Mouse (Mus musculus) spleen, adult 2 months (tissue): ENCODE data around the gene Rab11a. TPM values are rescaled to one million over a fixed set of nuclear protein-coding genes. Genes with fewer than 3 reads are reported as not detected.
A peak's percentile ranks its signal among the peaks of the same experiment; 100 is the strongest.

Experiments
- DNase-seq, 2 experiments: peaks; one replicate each; pipeline versions ENCODE4 v3.0.0 to v3.0.0-alpha.2; 2012 to 2021; ENCODE audit warnings: low spot score in 2 of 2, low read depth in 1 of 2
- H3K27ac ChIP-seq: fragments of 200-500 bp; 2 replicates; pipeline ENCODE4 v1.5.1; 2012; ENCODE audit warnings: low read length, inconsistent platforms; ENCODE audit not compliant: insufficient read depth
- H3K27me3 ChIP-seq: fragments of 200-500 bp; 2 replicates; pipeline ENCODE4 v1.6.1; 2012; ENCODE audit warnings: mild to moderate bottlenecking, moderate library complexity, low read length, inconsistent platforms; ENCODE audit not compliant: control insufficient read depth, insufficient read depth
- H3K36me3 ChIP-seq: fragments of 200-500 bp; 2 replicates; pipeline ENCODE4 v1.6.1; 2012; ENCODE audit warnings: mild to moderate bottlenecking, low read length, inconsistent platforms; ENCODE audit not compliant: control insufficient read depth, insufficient read depth
- H3K4me1 ChIP-seq: fragments of 200-500 bp; 2 replicates; pipeline ENCODE4 v1.6.1; 2011; ENCODE audit warnings: inconsistent platforms; ENCODE audit not compliant: control insufficient read depth, insufficient read depth, insufficient read length
- H3K4me3 ChIP-seq: fragments of 200-500 bp; 2 replicates; pipeline ENCODE4 v1.5.1; 2011; ENCODE audit warnings: mild to moderate bottlenecking, inconsistent platforms; ENCODE audit not compliant: insufficient read depth, insufficient read length; ENCODE audit errors: extremely low read depth
- CTCF ChIP-seq: fragments of 200-500 bp; IDR thresholded peaks from 2 replicates; pipeline ENCODE4 v1.5.1; 2011; ENCODE audit warnings: mild to moderate bottlenecking, inconsistent platforms; ENCODE audit not compliant: insufficient read depth, insufficient read length, insufficient replicate concordance; ENCODE audit errors: extremely low read depth
- POLR2A ChIP-seq: fragments of 200-500 bp; IDR thresholded peaks from 2 replicates; pipeline ENCODE4 v1.6.1; 2011; ENCODE audit warnings: low read depth, low read length, inconsistent platforms
- WGBS: fragments of 180-500 bp; shearing (Covaris S2); methylation state at CpG from one replicate; pipeline ENCODE4 v1.1.7; 2018; 5-methylcytosine and 5-hydroxymethylcytosine counted together
- polyA plus RNA-seq: library from polyadenylated mRNA; depleted of rRNA; stranded (reverse); fragments of >200 nt; gene quantifications from 2 replicates; pipeline ENCODE4 v1.2.3, GENCODE M21; 2012

The Rab11a gene
- polyA plus RNA-seq, 1 experiment: 38.4 TPM

- WGBS: 92% methylated on average over 6 of the region's 6 CpGs
- no peak overlapping the region for H3K27ac ChIP-seq
- no peak for TF ChIP-seq CTCF
- no peak for TF ChIP-seq POLR2A
- no peak overlapping the region for H3K4me3 ChIP-seq
- no peaks in the 10 kb centered on the region for H3K36me3 ChIP-seq
- DNase-seq: no peak
- H3K4me1 ChIP-seq: no peaks in the 10 kb centered on the region
- no peaks in the 10 kb centered on the region for H3K27me3 ChIP-seq
These were observed 32.4 kb upstream of the Rab11a start for GRCm38 (mm10) chr9:64769911-64770310.

- H3K27ac ChIP-seq: no peak overlapping the region
- H3K4me3 ChIP-seq: no peak overlapping the region
- no peaks in the 10 kb centered on the region for H3K4me1 ChIP-seq
- no peaks in the 10 kb centered on the region for H3K27me3 ChIP-seq
- peak; percentile 10; the same call in 1 of the 2 replicates for TF ChIP-seq CTCF
- no peak for TF ChIP-seq POLR2A
- H3K36me3 ChIP-seq: no peaks in the 10 kb centered on the region
- DNase-seq: peak in 1 of 2 experiments; percentile 13
- 67% methylated on average over 9 of the region's 9 CpGs for WGBS
These were observed 31.6 kb upstream of the Rab11a start for GRCm38 (mm10) chr9:64769066-64769695.

GRCm38 (mm10) chr9:64767796-64768195, 30.2 kb upstream of the Rab11a start:
- no peak for DNase-seq
- Histone ChIP-seq H3K27ac (no peak overlapping the region), H3K4me1 (no peaks in the 10 kb centered on the region), H3K36me3 (no peaks in the 10 kb centered on the region), H3K27me3 (no peaks in the 10 kb centered on the region), H3K4me3 (no peak overlapping the region)
- WGBS: 66% methylated on average over 1 of the region's 1 CpGs
- no peak for TF ChIP-seq POLR2A
- no peak for TF ChIP-seq CTCF

GRCm38 (mm10) chr9:64766136-64766535, 28.6 kb upstream of the Rab11a start:
- H3K27ac ChIP-seq: no peak overlapping the region
- no peaks in the 10 kb centered on the region for H3K4me1 ChIP-seq
- no peak for TF ChIP-seq CTCF
- no peak for TF ChIP-seq POLR2A
- no peak overlapping the region for H3K4me3 ChIP-seq
- 93% methylated on average over 3 of the region's 3 CpGs for WGBS
- H3K27me3 ChIP-seq: no peaks in the 10 kb centered on the region
- DNase-seq: no peak
- H3K36me3 ChIP-seq: no peaks in the 10 kb centered on the region

- Histone ChIP-seq H3K4me3 (no peak overlapping the region), H3K36me3 (no peaks in the 10 kb centered on the region), H3K27ac (no peak overlapping the region), H3K4me1 (no peaks in the 10 kb centered on the region), H3K27me3 (no peaks in the 10 kb centered on the region)
- no peak for TF ChIP-seq CTCF
- TF ChIP-seq POLR2A: no peak
- WGBS: 83% methylated on average over 2 of the region's 2 CpGs
- no peak for DNase-seq
These were observed 27.3 kb upstream of the Rab11a start for GRCm38 (mm10) chr9:64764824-64765223.

- TF ChIP-seq CTCF: no peak
- no peak for TF ChIP-seq POLR2A
- Histone ChIP-seq H3K27me3 (no peaks in the 10 kb centered on the region), H3K4me1 (no peaks in the 10 kb centered on the region), H3K4me3 (no peak overlapping the region), H3K27ac (no peak overlapping the region), H3K36me3 (no peaks in the 10 kb centered on the region)
- no peak for DNase-seq
- 79% methylated on average over 14 of the region's 14 CpGs for WGBS
These were observed 20.5 kb upstream of the Rab11a start for GRCm38 (mm10) chr9:64758052-64758451.

- H3K27me3 ChIP-seq: no peaks in the 10 kb centered on the region
- DNase-seq: no peak
- 27% methylated on average over 5 of the region's 5 CpGs for WGBS
- H3K4me1 ChIP-seq: no peaks in the 10 kb centered on the region
- H3K4me3 ChIP-seq: no peak overlapping the region
- TF ChIP-seq POLR2A (no peak), CTCF (no peak)
- H3K27ac ChIP-seq: no peak overlapping the region
- H3K36me3 ChIP-seq: no peaks in the 10 kb centered on the region
These were observed 15.0 kb upstream of the Rab11a start for GRCm38 (mm10) chr9:64752575-64752974.
